Mouse (Mus musculus): ENCODE measurements around the gene Nfia. TPM values are rescaled to one million over a fixed set of nuclear protein-coding genes. Genes with fewer than 3 reads are reported as not detected.

The Nfia gene
- polyA plus RNA-seq, 1 experiment from 2014 or later, result 51.0 TPM

DNA sequence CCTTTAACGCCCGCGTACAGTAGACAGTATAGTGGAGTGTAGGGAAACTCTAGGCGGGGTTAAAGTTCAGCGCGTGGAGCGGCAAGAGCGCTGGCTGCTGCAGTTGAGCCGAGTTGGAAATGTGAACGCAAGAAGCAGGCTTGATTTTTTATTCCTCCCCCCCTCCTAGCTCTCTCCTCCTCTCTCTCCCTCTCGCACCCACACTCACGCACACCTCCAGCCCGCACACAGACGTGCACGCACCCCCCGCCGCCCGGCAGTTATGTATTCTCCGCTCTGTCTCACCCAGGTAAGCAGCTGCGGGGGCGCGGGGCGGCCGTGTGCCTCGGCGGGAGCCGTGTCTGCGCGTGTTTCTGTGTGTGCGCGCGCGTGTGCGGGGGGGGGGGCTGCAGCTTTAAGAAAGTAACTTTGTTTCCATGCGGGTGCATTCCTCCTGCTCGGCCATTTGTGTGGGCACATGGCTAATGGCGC lies 5.2 kb downstream of the Nfia start, which contains the start of gene E130114P18Rik:
Gene E130114P18Rik, minus strand, starts transcription at position 373 of the 471 bp plus-strand sequence.
- peak within 1 kb of the TSS; percentile 95 for H3K27ac ChIP-seq
- no peaks in the 10 kb centered on the region for H3K9me3 ChIP-seq
- H3K36me3 ChIP-seq, result peaks cover 3% of the 10 kb centered on the region; the same call in 1 of the 2 replicates
- H3K4me1 ChIP-seq, result peaks cover 23% of the 10 kb centered on the region
- H3K4me3 ChIP-seq, result peak within 1 kb of the TSS; percentile 96
- peaks cover 4% of the 10 kb centered on the region; the same call in 1 of the 2 replicates for H3K27me3 ChIP-seq
- peak; percentile 65 for ATAC-seq (ENCODE audit: insufficient number of reproducible peaks, insufficient read depth, low FRiP score, low TSS enrichment)
- peak within 1 kb of the TSS; percentile 99 for H3K9ac ChIP-seq
- H3K4me2 ChIP-seq (replicated peaks), result peak within 1 kb of the TSS; percentile 77
- WGBS, result 1% methylated on average over 33 of the region's 37 CpGs

GRCm38 (mm10) chr4:97778211-97779002 lies 5.9 kb downstream of the Nfia start:
- Histone ChIP-seq H3K36me3 (peaks cover 10% of the 10 kb centered on the region), H3K27ac (peak overlapping the region; percentile 95), H3K27me3 (peaks cover 4% of the 10 kb centered on the region; the same call in 1 of the 2 replicates), H3K4me3 (peak overlapping the region; percentile 96), H3K4me2 (replicated peaks) (peak overlapping the region; percentile 77), H3K9me3 (no peaks in the 10 kb centered on the region), H3K4me1 (peaks cover 21% of the 10 kb centered on the region), H3K9ac (peak overlapping the region; percentile 99)
- 1% methylated on average over 80 of the region's 94 CpGs for WGBS
- 0 out of 2 replicates have a peak, but pooled peaks have one; percentile 5 for ATAC-seq (ENCODE audit: insufficient number of reproducible peaks, insufficient read depth, low FRiP score, low TSS enrichment)

- Histone ChIP-seq H3K9ac (peak overlapping the region; percentile 99), H3K36me3 (peaks cover 17% of the 10 kb centered on the region), H3K27me3 (peaks cover 4% of the 10 kb centered on the region; the same call in 1 of the 2 replicates), H3K27ac (peak overlapping the region; percentile 95), H3K4me2 (replicated peaks) (peak overlapping the region; percentile 77), H3K4me3 (peak overlapping the region; percentile 96), H3K4me1 (peaks cover 13% of the 10 kb centered on the region; the same call in 1 of the 2 replicates), H3K9me3 (no peaks in the 10 kb centered on the region)
- WGBS, result 11% methylated on average over 18 of the region's 18 CpGs
- no peak for ATAC-seq (ENCODE audit: insufficient number of reproducible peaks, insufficient read depth, low FRiP score, low TSS enrichment)
Measured at GRCm38 (mm10) chr4:97779003-97779930, 6.7 kb downstream of the Nfia start.

GRCm38 (mm10) chr4:97780024-97780423 lies 7.5 kb downstream of the Nfia start:
- Histone ChIP-seq H3K9ac (no peak overlapping the region), H3K4me3 (peak overlapping the region; percentile 96), H3K36me3 (peaks cover 17% of the 10 kb centered on the region), H3K9me3 (no peaks in the 10 kb centered on the region), H3K27me3 (peaks cover 4% of the 10 kb centered on the region; the same call in 1 of the 2 replicates), H3K4me1 (peaks cover 13% of the 10 kb centered on the region; the same call in 1 of the 2 replicates), H3K4me2 (replicated peaks) (peak overlapping the region; percentile 77), H3K27ac (no peak overlapping the region)
- WGBS, result 42% methylated on average over 7 of the region's 7 CpGs
- ATAC-seq (ENCODE audit: insufficient number of reproducible peaks, insufficient read depth, low FRiP score, low TSS enrichment), result no peak

DNA sequence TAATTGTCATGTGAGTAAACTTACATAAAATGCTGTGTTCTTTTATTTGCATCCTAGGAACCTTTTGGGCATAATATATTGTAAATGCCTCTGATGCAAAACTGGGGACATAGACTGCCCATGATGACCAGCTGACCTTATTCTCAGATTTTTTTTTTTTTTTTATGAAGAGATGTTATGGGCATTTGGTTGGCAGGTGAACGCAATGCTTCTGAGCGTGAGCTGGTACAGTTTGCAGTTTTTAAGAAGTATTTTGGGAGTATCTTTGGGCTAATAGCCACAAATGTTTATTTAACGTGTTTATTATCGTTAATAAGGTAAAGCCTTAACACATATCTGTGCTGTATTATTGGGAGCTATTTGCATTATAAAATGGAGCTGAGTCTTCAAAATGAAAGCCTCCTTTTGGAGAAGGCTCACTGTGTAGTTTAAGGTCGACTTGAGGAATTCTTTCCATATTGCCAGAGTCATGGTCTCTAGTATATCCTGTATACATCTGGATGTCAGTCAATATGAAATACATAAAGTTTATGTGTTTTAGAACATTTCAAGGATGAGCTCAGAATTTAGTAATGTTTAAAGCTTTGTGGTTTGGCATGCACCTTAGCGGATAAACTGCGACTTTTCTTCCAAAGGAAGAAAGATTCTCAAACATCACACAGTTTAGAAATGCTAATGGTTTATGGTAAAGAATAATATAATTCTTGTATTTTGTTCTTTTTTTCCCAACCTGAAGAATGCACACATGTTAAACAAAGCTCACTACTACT lies 8.3 kb downstream of the Nfia start:
- peaks cover 23% of the 10 kb centered on the region for H3K36me3 ChIP-seq
- 71% methylated on average over 7 of the region's 7 CpGs for WGBS
- no peak for ATAC-seq (ENCODE audit: insufficient number of reproducible peaks, insufficient read depth, low FRiP score, low TSS enrichment)
- no peak overlapping the region for H3K9ac ChIP-seq
- peaks cover 8% of the 10 kb centered on the region; the same call in 1 of the 2 replicates for H3K4me1 ChIP-seq
- H3K4me3 ChIP-seq, result no peak overlapping the region
- H3K9me3 ChIP-seq, result no peaks in the 10 kb centered on the region
- no peak overlapping the region for H3K27ac ChIP-seq
- H3K27me3 ChIP-seq, result peaks cover 4% of the 10 kb centered on the region; the same call in 1 of the 2 replicates
- H3K4me2 ChIP-seq (replicated peaks), result no peak overlapping the region

GRCm38 (mm10) chr4:97782069-97782468 lies 9.5 kb downstream of the Nfia start:
- H3K9me3 ChIP-seq, result no peaks in the 10 kb centered on the region
- H3K4me3 ChIP-seq, result no peak overlapping the region
- peaks cover 23% of the 10 kb centered on the region for H3K36me3 ChIP-seq
- peaks cover 4% of the 10 kb centered on the region; the same call in 1 of the 2 replicates for H3K27me3 ChIP-seq
- peaks cover 6% of the 10 kb centered on the region; the same call in 1 of the 2 replicates for H3K4me1 ChIP-seq
- no peak overlapping the region for H3K4me2 ChIP-seq (replicated peaks)
- no peak for ATAC-seq (ENCODE audit: insufficient number of reproducible peaks, insufficient read depth, low FRiP score, low TSS enrichment)
- no peak overlapping the region for H3K9ac ChIP-seq
- H3K27ac ChIP-seq, result no peak overlapping the region
- 81% methylated on average over 3 of the region's 3 CpGs for WGBS

GRCm38 (mm10) chr4:97782497-97782896 lies 10.0 kb downstream of the Nfia start:
- H3K9me3 ChIP-seq, result no peaks in the 10 kb centered on the region
- ATAC-seq (ENCODE audit: insufficient number of reproducible peaks, insufficient read depth, low FRiP score, low TSS enrichment), result no peak
- H3K4me1 ChIP-seq, result peaks cover 6% of the 10 kb centered on the region; the same call in 1 of the 2 replicates
- no peak overlapping the region for H3K9ac ChIP-seq
- no peak overlapping the region for H3K27ac ChIP-seq
- H3K4me2 ChIP-seq (replicated peaks), result no peak overlapping the region
- H3K36me3 ChIP-seq, result peaks cover 23% of the 10 kb centered on the region
- H3K27me3 ChIP-seq, result peaks cover 4% of the 10 kb centered on the region; the same call in 1 of the 2 replicates
- no peak overlapping the region for H3K4me3 ChIP-seq
- 88% methylated on average over 6 of the region's 6 CpGs for WGBS

DNA sequence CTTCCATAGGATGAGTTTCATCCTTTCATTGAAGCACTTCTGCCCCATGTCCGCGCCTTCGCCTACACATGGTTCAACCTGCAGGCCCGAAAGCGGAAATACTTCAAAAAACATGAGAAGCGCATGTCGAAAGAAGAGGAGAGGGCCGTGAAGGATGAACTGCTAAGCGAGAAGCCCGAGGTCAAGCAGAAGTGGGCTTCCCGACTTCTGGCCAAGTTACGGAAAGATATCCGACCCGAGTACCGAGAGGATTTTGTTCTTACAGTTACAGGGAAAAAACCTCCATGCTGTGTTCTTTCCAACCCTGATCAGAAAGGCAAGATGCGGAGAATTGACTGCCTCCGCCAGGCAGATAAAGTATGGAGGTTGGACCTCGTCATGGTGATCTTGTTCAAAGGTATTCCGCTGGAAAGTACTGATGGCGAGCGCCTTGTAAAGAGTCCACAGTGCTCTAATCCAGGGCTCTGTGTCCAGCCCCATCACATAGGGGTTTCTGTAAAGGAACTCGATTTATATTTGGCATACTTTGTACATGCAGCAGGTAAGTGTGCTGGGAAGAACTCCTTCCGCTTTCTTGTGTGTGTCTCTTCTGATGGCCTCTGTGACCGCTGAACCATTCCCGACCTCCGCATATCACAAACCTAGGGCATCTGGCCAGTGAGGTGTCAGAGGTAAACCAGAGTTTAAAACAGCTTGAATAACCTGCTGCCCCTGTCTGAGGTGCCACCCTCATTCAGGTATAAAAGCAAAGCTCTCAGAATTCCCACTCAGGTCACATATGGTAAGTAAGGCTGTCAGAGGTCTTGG lies 10.7 kb downstream of the Nfia start:
- no peak overlapping the region for H3K4me3 ChIP-seq
- peaks cover 23% of the 10 kb centered on the region for H3K36me3 ChIP-seq
- no peak overlapping the region for H3K9ac ChIP-seq
- H3K4me1 ChIP-seq, result peaks cover 6% of the 10 kb centered on the region; the same call in 1 of the 2 replicates
- peaks cover under 1% of the 10 kb centered on the region; the same call in 1 of the 2 replicates for H3K27me3 ChIP-seq
- 93% methylated on average over 26 of the region's 26 CpGs for WGBS
- no peak overlapping the region for H3K27ac ChIP-seq
- no peak overlapping the region for H3K4me2 ChIP-seq (replicated peaks)
- H3K9me3 ChIP-seq, result no peaks in the 10 kb centered on the region
- no peak for ATAC-seq (ENCODE audit: insufficient number of reproducible peaks, insufficient read depth, low FRiP score, low TSS enrichment)

DNA sequence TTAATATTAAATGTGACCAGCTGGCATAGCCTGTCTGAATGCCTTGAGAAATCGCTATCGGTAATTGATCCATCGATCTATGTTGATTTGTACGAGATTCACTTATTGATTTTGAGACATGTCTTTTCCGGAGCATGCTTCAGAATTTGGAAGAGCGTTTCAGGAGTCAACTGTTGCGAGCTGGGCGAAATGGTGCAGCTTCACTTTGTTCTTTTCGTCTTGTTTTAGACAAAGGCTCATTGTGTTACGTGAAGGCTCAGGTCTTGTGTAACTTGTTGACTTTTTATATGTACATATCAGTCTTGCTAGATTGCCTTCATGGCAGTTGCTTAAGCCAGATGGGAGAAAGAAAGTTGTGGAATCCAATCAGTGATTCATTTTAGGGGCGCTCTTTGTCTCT lies 11.7 kb downstream of the Nfia start:
- H3K36me3 ChIP-seq, result peaks cover 23% of the 10 kb centered on the region
- H3K4me2 ChIP-seq (replicated peaks), result no peak overlapping the region
- no peak overlapping the region for H3K4me3 ChIP-seq
- no peak overlapping the region for H3K9ac ChIP-seq
- H3K27ac ChIP-seq, result no peak overlapping the region
- no peak for ATAC-seq (ENCODE audit: insufficient number of reproducible peaks, insufficient read depth, low FRiP score, low TSS enrichment)
- no peaks in the 10 kb centered on the region for H3K9me3 ChIP-seq
- WGBS, result 77% methylated on average over 11 of the region's 11 CpGs
- peaks cover 8% of the 10 kb centered on the region; the same call in 1 of the 2 replicates for H3K4me1 ChIP-seq
- no peaks in the 10 kb centered on the region for H3K27me3 ChIP-seq
